Mouse (Mus musculus) neural tube, embryonic 13.5 days (tissue): ENCODE data around the gene 2610507B11Rik. TPM values are rescaled to one million over a fixed set of nuclear protein-coding genes. Genes with fewer than 3 reads are reported as not detected.

Source experiments
- ATAC-seq: fragments of 200-750 bp; cut with Nextera tagmentation; 2 replicates; pipeline ENCODE4 v1.8.0; 2017; ENCODE audit warnings: low read depth, mild to moderate bottlenecking, moderate TSS enrichment, moderate library complexity
- H3K27ac ChIP-seq: fragments of 300-500 bp; sonication (generic); replicated peaks from 2 replicates; pipeline ENCODE4 v1.5.1; 2015; ENCODE audit warnings: moderate library complexity, mild to moderate bottlenecking, inconsistent platforms
- H3K27me3 ChIP-seq: fragments of 300-500 bp; sonication (generic); 2 replicates; pipeline ENCODE4 v1.6.1; 2015; ENCODE audit warnings: mild to moderate bottlenecking, inconsistent platforms
- H3K36me3 ChIP-seq: fragments of 300-500 bp; sonication (generic); 2 replicates; pipeline ENCODE4 v1.6.1; 2015; ENCODE audit warnings: mild to moderate bottlenecking, inconsistent platforms
- H3K4me1 ChIP-seq: fragments of 300-500 bp; sonication (generic); replicated peaks from 2 replicates; pipeline ENCODE4 v1.6.1; 2015; ENCODE audit warnings: inconsistent platforms
- H3K4me2 ChIP-seq: fragments of 300-500 bp; sonication (generic); 2 replicates; pipeline ENCODE4 v1.6.1; 2015; ENCODE audit warnings: inconsistent platforms, mild to moderate bottlenecking, moderate library complexity
- H3K4me3 ChIP-seq: fragments of 300-500 bp; sonication (generic); 2 replicates; pipeline ENCODE4 v1.5.1; 2015; ENCODE audit warnings: mild to moderate bottlenecking, inconsistent platforms
- H3K9ac ChIP-seq: fragments of 300-500 bp; sonication (generic); 2 replicates; pipeline ENCODE4 v1.6.1; 2015; ENCODE audit warnings: moderate library complexity, mild to moderate bottlenecking, inconsistent platforms
- H3K9me3 ChIP-seq: fragments of 300-500 bp; sonication (generic); 2 replicates; pipeline ENCODE4 v1.6.1; 2016; ENCODE audit warnings: inconsistent platforms
- WGBS: fragments of 180-500 bp; shearing (Covaris S2); methylation state at CpG from one replicate; pipeline ENCODE4 v1.1.7; 2015; 5-methylcytosine and 5-hydroxymethylcytosine counted together
- polyA plus RNA-seq: library from polyadenylated mRNA; unstranded; fragments of >200 nt; fragmentation: Nextera tagmentation; extraction: Ambion mirVana; gene quantifications from 2 replicates; pipeline ENCODE4 v1.2.1, GENCODE M21; 2015

The 2610507B11Rik gene
- polyA plus RNA-seq = 57.9 and 64.2 TPM in 2 replicates

DNA sequence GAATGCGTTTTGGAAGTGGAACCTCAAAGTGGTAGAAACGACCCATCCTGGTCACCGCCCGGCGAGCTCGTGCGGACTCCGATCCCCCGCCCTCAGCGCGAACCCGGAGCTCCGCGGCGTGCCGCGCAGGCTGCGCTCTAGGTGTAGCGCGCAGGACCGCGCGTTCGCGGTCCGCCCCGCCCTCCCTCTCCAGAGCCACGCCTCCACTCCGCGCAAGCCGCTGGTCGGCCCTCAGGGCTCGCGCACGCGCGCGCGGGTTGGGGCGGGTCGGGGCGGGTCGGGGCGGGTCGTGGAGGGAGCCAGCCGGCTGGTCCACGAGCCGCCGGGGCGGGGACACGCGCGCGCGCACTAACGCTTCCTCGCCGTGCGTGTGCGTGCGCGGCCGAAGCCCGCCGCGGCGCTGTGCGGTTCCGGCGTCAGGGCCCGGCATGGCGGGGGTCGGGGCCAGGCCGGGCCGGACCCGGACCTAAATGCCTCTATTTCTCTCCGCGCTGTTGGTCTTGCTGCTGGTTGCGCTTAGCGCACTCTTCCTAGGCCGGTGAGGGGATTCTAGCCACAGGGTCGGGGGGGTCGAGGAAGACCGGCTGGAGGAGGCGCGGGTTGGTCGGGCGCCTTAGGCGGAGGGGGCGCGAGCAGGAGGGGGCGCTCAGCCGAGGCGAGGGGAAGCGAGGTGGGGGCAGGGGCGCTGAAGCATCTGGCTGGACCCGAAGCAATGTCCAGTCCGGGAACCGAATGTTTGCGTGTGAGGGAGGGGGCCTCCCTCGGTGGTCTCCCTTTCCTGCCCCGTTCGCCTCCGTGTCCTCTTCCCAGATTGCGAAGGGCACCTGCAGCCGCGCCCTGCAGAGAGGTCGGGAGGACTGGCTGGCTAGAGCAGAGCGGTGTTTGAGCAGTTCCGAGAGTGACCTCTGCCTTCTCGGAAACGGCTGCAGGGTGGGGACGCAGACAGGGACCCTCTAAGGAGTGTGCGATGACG is at the start of gene 2610507B11Rik:
Gene 2610507B11Rik, plus strand, starts transcription at position 373 of the 973 bp plus-strand sequence.
- Histone ChIP-seq H3K27me3 (peaks cover 18% of the 10 kb centered on the region), H3K4me3 (peak within 1 kb of the TSS; percentile 88), H3K27ac (peak within 1 kb of the TSS; percentile 89), H3K36me3 (peaks cover 36% of the 10 kb centered on the region), H3K4me2 (peak within 1 kb of the TSS; percentile 78), H3K9me3 (no peaks in the 10 kb centered on the region), H3K9ac (peak within 1 kb of the TSS; percentile 89), H3K4me1 (peaks cover 18% of the 10 kb centered on the region)
- under 1% methylated on average over 103 of the region's 115 CpGs for WGBS
- ATAC-seq = peak; percentile 97

DNA sequence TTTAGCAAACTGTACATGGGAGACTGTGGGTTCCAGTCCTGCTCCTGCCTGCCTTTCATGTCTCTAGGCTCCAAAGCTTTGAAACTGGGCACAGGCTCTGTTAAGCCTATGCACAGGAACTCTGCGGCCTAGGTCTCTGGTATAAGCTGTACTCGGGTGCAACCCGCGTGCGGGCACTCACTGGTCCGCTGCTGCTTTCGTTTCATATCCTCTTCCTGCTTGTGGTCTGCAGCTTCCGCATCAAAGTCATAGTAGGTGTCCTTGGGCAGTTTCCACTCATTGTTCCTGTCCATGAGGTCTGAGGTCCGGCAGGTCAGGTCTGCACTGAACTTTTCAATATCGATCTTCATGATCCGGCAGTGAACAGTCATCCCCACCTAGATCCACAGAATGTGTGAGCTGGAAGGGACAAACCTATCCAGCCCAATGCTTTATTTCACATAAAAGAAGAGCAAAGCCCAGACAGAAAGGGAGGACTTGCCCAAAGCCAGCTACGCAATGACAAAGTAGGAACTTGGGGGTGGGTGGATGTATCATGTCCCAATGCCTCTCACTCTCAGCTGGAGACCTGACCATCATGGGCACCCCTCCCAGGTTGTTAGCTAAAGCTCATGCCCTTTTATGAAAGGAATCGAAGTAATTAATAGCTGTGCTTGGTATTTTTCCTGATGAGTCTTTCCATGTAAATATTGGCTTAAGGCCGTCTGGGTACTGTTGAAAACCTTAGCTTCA is 48.3 kb upstream of the 2610507B11Rik start:
- WGBS = 95% methylated on average over 14 of the region's 14 CpGs
- Histone ChIP-seq H3K36me3 (peaks cover 98% of the 10 kb centered on the region), H3K9ac (no peak overlapping the region), H3K27me3 (no peaks in the 10 kb centered on the region), H3K9me3 (no peaks in the 10 kb centered on the region), H3K4me1 (no peaks in the 10 kb centered on the region), H3K4me2 (no peak overlapping the region), H3K4me3 (no peak overlapping the region), H3K27ac (no peak overlapping the region)
- ATAC-seq = no peak

DNA sequence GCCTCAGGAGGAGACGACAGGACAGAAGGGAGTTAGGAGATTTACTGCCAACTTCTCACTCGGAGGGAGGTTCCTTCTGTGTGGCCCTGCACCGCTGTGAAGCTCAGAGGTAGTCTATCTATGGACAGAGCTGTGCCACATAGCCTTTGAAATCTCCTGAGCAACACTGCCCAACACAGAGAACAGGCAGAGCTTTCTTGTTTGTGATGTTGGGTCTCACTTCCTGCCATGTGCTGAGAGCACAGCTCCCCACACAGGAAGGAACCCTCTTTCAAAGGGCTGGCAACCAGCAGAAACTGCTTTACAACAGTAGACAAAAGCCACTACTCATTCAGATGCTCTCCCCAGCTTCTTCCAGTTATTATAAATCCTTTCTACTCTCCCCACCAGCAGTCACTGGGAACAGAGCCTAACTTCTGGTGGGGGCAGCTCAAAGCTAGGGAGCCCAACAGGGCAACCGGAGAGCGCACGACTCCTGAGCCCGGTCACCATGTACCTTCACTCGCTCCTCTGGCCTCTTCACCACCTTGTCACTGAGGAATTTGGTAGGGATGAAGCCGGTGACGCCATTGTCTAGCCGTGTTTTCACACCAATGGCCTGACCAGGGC is 45.7 kb upstream of the 2610507B11Rik start:
- Histone ChIP-seq H3K9me3 (no peaks in the 10 kb centered on the region), H3K4me1 (no peaks in the 10 kb centered on the region), H3K36me3 (peaks cover 97% of the 10 kb centered on the region), H3K4me2 (no peak overlapping the region), H3K4me3 (no peak overlapping the region), H3K27me3 (no peaks in the 10 kb centered on the region), H3K9ac (no peak overlapping the region), H3K27ac (peak overlapping the region; percentile 62)
- peak; percentile 72 for ATAC-seq
- 71% methylated on average over 11 of the region's 11 CpGs for WGBS

DNA sequence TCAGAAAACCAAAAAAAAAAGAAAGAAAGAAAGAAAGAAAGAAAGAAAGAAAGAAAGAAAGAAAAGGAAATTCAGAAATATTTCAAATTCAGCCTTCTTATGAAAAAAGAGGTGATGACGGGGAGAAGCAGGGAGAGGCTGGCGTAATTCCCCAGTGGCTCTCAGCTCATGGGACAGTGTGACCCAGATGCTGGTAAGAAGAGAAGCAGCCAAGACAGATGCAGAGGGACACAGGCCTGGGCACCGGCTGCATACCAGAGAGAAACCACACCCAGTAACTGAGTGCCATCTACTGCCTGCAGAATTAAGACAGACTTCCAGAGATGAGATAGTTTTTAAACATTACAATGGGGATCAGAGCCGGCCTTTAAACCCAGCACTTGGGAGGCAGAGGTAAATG is 38.0 kb upstream of the 2610507B11Rik start:
- ATAC-seq = no peak
- 90% methylated on average over 4 of the region's 4 CpGs for WGBS

DNA sequence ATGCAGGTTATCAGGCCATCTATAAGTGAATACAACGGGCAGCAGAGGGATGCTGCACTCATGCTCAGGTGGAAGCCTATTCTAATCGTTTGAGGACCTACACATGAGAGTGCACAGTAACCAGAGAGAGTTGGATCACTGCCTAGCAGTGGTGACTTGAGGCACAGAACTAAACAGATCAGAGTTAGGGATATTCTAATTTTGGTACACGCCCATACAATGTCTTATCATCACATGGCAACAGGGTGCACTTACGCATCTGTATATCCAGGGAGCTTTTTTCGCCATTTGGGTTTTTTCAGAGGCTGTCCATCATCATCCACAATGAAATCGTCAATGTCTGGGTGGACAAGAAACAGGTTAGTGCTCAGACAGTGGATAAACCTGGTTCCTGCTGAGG is 30.0 kb upstream of the 2610507B11Rik start:
- WGBS = 91% methylated on average over 6 of the region's 6 CpGs
- H3K27me3 ChIP-seq = no peaks in the 10 kb centered on the region
- no peak overlapping the region for H3K9ac ChIP-seq
- no peak overlapping the region for H3K4me2 ChIP-seq
- no peak overlapping the region for H3K4me3 ChIP-seq
- no peak for ATAC-seq
- H3K4me1 ChIP-seq = no peaks in the 10 kb centered on the region
- no peak overlapping the region for H3K27ac ChIP-seq
- H3K36me3 ChIP-seq = peaks cover 86% of the 10 kb centered on the region
- no peaks in the 10 kb centered on the region for H3K9me3 ChIP-seq

More for the DNA sequence above, 38.0 kb upstream of the 2610507B11Rik start:
- H3K9ac ChIP-seq = no peak overlapping the region
- H3K9me3 ChIP-seq = no peaks in the 10 kb centered on the region
- no peak overlapping the region for H3K27ac ChIP-seq
- no peaks in the 10 kb centered on the region for H3K27me3 ChIP-seq
- H3K4me1 ChIP-seq = no peaks in the 10 kb centered on the region
- no peak overlapping the region for H3K4me3 ChIP-seq
- H3K36me3 ChIP-seq = peaks cover 98% of the 10 kb centered on the region
- H3K4me2 ChIP-seq = no peak overlapping the region

DNA sequence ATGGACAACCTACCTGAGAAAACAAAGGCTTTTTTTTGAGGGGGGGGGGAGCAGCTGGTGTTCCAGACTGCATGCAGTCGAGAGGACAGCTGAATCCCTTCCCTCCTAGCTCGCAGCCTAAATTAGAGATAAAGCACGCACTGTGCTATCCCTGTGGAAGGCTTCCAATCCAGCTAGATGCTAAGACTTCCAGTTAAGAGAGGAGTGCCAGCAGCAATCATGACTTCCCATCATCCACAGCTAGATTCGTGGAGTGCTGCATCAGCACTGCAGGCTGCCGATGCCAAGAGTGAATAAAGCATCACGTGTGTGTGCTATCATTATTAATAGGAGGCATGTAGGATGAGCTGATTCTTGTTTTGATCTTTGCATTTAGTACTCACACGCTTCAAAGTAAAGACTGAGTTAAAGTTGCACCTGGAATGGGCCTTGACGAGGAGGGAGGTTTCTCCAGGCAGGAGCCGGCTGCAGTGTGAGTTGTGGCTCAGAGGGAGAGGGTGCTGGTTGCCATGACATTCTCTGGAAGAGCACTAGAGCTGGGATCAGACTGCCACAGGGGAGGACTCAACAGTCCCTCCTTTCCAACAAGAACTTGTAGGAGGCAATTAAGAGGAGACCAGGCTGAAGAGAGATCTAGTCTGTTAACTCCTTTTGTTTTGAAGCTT is 21.2 kb upstream of the 2610507B11Rik start:
- WGBS = 88% methylated on average over 9 of the region's 9 CpGs
- no peaks in the 10 kb centered on the region for H3K27me3 ChIP-seq
- no peak overlapping the region for H3K27ac ChIP-seq
- no peak overlapping the region for H3K4me3 ChIP-seq
- H3K9me3 ChIP-seq = no peaks in the 10 kb centered on the region
- H3K4me2 ChIP-seq = no peak overlapping the region
- H3K9ac ChIP-seq = no peak overlapping the region
- H3K36me3 ChIP-seq = peaks cover 30% of the 10 kb centered on the region
- ATAC-seq = no peak
- peaks cover 40% of the 10 kb centered on the region for H3K4me1 ChIP-seq

DNA sequence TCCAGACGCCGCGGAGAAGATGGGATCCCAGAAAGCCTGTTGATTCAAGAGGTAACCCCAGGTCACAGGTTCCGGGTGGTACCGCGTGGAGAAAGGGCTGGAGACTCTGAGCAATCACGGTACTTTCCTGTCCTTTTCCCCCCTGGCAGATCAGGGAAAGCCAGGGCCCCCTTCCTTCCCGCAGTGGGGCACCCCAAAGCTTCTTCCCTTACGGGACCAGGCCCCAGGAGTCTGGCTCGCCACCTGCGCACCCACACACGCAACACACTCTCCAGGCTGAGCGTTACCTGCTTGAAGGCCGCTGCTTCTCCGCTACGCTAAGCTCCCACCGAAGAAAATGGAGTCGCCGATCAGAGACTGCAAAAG is 16.3 kb upstream of the 2610507B11Rik start:
- Histone ChIP-seq H3K4me2 (peak overlapping the region; percentile 91), H3K9ac (peak overlapping the region; percentile 95), H3K27me3 (no peaks in the 10 kb centered on the region), H3K4me3 (peak overlapping the region; percentile 97), H3K36me3 (peaks cover 10% of the 10 kb centered on the region), H3K9me3 (no peaks in the 10 kb centered on the region), H3K27ac (peak overlapping the region; percentile 95), H3K4me1 (peaks cover 70% of the 10 kb centered on the region)
- ATAC-seq = no peak
- under 1% methylated on average over 19 of the region's 19 CpGs for WGBS

DNA sequence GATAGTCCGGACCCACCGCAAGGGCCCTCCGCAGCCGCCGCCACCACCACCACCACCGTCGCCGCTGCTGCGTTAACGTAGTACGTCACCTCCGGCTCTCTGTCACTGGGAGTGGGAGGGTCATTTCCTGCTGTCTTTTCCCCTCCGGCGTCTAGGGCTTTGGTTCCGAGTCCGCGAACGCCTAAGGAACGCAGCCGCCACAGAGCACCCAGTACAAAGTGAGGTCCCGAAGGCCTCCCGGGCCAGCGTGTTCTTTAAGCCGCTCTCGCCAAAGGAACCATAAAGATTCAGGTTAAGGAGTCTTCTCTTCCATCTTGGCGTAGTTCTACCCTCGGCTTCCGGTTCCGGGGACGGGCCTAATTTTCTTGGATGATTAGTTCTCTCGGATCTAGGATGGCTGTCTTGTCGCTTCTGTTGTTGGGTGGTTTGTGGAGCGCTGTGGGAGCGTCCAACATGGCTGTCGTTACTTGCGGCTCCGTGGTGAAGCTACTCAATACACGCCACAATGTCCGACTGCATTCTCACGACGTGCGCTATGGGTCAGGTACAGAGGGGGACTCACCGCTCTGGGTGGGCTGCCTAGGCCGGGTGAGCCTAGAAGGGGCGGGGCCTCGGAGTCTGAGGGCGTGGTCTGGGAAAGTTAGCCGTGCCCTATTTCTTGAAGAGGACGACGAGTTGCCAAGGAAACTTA is 15.8 kb upstream of the 2610507B11Rik start, which contains the start of the genes Sdf2 and Supt6:
Gene Sdf2, plus strand, starts transcription at position 120 of the 691 bp plus-strand sequence.
Gene Supt6, minus strand, starts transcription at position 361 of the 691 bp plus-strand sequence.
- WGBS = 0% methylated on average over 50 of the region's 50 CpGs
- peaks cover 65% of the 10 kb centered on the region for H3K4me1 ChIP-seq
- peaks cover 9% of the 10 kb centered on the region for H3K36me3 ChIP-seq

DNA sequence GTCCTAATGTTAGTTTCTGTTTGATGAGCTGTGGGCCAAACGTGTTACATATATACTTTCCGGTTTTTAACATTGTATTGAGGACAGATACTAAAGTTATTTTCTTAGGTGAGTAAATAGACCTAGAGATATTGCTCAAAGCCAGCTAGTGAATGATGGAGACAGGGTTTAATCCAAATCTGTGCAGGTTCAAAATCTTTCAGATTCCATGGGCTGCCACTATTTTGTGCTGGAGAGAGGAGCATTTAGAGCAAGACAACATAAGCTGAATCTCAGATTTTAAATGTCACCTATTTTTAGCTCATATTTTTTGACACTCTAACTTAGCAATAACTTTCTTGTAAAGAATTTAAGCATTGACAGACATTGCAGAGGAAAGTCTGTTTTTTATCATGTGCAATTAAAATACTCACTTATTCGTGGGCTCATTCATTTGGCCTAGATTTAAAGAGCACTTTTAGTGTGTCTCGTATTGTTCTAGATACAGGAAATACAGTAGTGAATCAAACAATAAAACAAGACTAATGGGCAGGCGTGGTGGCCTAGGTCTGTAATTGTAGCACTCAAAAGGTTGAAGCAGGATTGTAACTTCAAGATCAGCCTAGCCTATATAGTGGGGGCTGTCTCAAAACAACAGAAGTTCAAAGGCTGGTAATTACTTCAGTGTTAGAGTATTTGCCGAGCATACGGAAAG is 15.1 kb upstream of the 2610507B11Rik start:
- H3K4me1 ChIP-seq = peaks cover 65% of the 10 kb centered on the region
- peak overlapping the region; percentile 97 for H3K4me3 ChIP-seq
- no peaks in the 10 kb centered on the region for H3K27me3 ChIP-seq
- H3K36me3 ChIP-seq = peaks cover 13% of the 10 kb centered on the region
- 52% methylated on average over 7 of the region's 7 CpGs for WGBS
- ATAC-seq = no peak
- peak overlapping the region; percentile 95 for H3K9ac ChIP-seq
- peak overlapping the region; percentile 91 for H3K4me2 ChIP-seq
- peak overlapping the region; percentile 95; the same call in 1 of the 2 replicates for H3K27ac ChIP-seq
- no peaks in the 10 kb centered on the region for H3K9me3 ChIP-seq

More for the DNA sequence above, 15.8 kb upstream of the 2610507B11Rik start, which contains the start of the genes Sdf2 and Supt6:
- H3K4me3 ChIP-seq = peak within 1 kb of the TSS; percentile 97
- ATAC-seq = peak; percentile 95
- H3K9ac ChIP-seq = peak within 1 kb of the TSS; percentile 95
- H3K27ac ChIP-seq = peak within 1 kb of the TSS; percentile 95
- no peaks in the 10 kb centered on the region for H3K27me3 ChIP-seq
- H3K9me3 ChIP-seq = no peaks in the 10 kb centered on the region
- H3K4me2 ChIP-seq = peak within 1 kb of the TSS; percentile 91

DNA sequence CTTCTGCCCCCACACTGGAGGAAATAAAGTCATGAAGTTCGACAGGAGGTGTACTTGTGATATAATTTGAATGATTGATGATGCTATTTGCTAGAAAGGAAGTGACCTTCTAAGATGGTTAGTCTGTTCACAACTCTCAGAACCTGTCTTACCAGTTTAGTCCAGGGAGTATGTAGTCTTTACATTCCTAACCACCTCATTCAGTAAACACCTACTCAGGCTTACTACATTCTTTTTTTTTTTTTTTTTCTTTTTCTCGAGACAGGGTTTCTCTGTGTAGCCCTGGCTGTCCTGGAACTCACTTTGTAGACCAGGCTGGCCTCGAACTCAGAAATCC is 14.6 kb upstream of the 2610507B11Rik start:
- peaks cover 19% of the 10 kb centered on the region for H3K36me3 ChIP-seq
- H3K27me3 ChIP-seq = no peaks in the 10 kb centered on the region
- H3K4me1 ChIP-seq = peaks cover 62% of the 10 kb centered on the region
- WGBS = 78% methylated on average over 3 of the region's 3 CpGs
- peak overlapping the region; percentile 91 for H3K4me2 ChIP-seq
- peak overlapping the region; percentile 97; the same call in 1 of the 2 replicates for H3K4me3 ChIP-seq
- 0 out of 2 replicates have a peak overlapping the region, but pooled peaks have one; percentile 6 for H3K9ac ChIP-seq
- no peak for ATAC-seq
- H3K9me3 ChIP-seq = no peaks in the 10 kb centered on the region
- H3K27ac ChIP-seq = no peak overlapping the region
